Mouse (Mus musculus) kidney, embryonic 14.5 days (tissue): Measurements from ENCODE around the gene Olfr1215. TPM values are rescaled to one million over a fixed set of nuclear protein-coding genes. Genes with fewer than 3 reads are reported as not detected.
"Not testable (repeated sequence)": the region's sequence is repeated elsewhere in the genome, so short reads cannot be mapped to it uniquely, and the experiment has no call there.

Experiments used
- ATAC-seq: fragments of 200-750 bp; cut with Nextera tagmentation; 2 replicates; pipeline ENCODE4 v1.8.0; 2017; ENCODE audit warnings: moderate number of reproducible peaks, mild to moderate bottlenecking, moderate TSS enrichment, moderate library complexity; ENCODE audit not compliant: low FRiP score, low TSS enrichment
- H3K27ac ChIP-seq: fragments of 300-500 bp; sonication (generic); 2 replicates; pipeline ENCODE4 v1.5.1; 2014; ENCODE audit warnings: low read depth, mild to moderate bottlenecking, low read length, moderate library complexity, mixed read lengths
- H3K27me3 ChIP-seq: fragments of 300-500 bp; sonication (generic); 2 replicates; pipeline ENCODE4 v1.6.1; 2014; ENCODE audit warnings: mild to moderate bottlenecking, low read length; ENCODE audit not compliant: control insufficient read depth, insufficient read depth
- H3K36me3 ChIP-seq: fragments of 300-500 bp; sonication (generic); 2 replicates; pipeline ENCODE4 v1.6.1; 2014; ENCODE audit warnings: low read length, mixed read lengths; ENCODE audit not compliant: control insufficient read depth, insufficient read depth
- H3K4me1 ChIP-seq: fragments of 300-500 bp; sonication (generic); 2 replicates; pipeline ENCODE4 v1.6.1; 2014; ENCODE audit warnings: low read length, mixed read lengths; ENCODE audit not compliant: control insufficient read depth, insufficient read depth
- H3K4me2 ChIP-seq: fragments of 300-500 bp; sonication (generic); replicated peaks from 2 replicates; pipeline ENCODE4 v1.6.1; 2014; ENCODE audit warnings: low read depth, mild to moderate bottlenecking, low read length
- H3K4me3 ChIP-seq: fragments of 300-500 bp; sonication (generic); 2 replicates; pipeline ENCODE4 v1.5.1; 2014; ENCODE audit warnings: mild to moderate bottlenecking, low read length
- H3K9ac ChIP-seq: fragments of 300-500 bp; sonication (generic); 2 replicates; pipeline ENCODE4 v1.6.1; 2014; ENCODE audit warnings: low read depth, mild to moderate bottlenecking, low read length, moderate library complexity
- H3K9me3 ChIP-seq: fragments of 300-500 bp; sonication (generic); 2 replicates; pipeline ENCODE4 v1.6.1; 2016; ENCODE audit warnings: low read length; ENCODE audit not compliant: control insufficient read depth
- WGBS: fragments of 180-500 bp; shearing (Covaris S2); extraction: QIAGEN DNeasy Blood & Tissue Kit; methylation state at CpG from one replicate; pipeline ENCODE4 v1.1.7; 2014; 5-methylcytosine and 5-hydroxymethylcytosine counted together
- polyA plus RNA-seq: library from polyadenylated mRNA; unstranded; fragments of >200 nt; fragmentation: Nextera tagmentation; extraction: Ambion mirVana; gene quantifications from 2 replicates; pipeline ENCODE4 v1.2.1, GENCODE M21; 2014

Olfr1215 gene
- polyA plus RNA-seq, result not detected in 2 replicates

GRCm38 (mm10) chr2:89006873-89007272, at the start of gene Olfr1215:
TSS of gene Olfr1215 (minus strand) at chr2:89006973.
- no peak within 1 kb of the TSS for H3K4me2 ChIP-seq
- H3K27me3 ChIP-seq, result no peaks in the 10 kb centered on the region
- no peaks in the 10 kb centered on the region for H3K4me1 ChIP-seq
- H3K9ac ChIP-seq, result no peak within 1 kb of the TSS
- no peak within 1 kb of the TSS for H3K27ac ChIP-seq
- no peak for ATAC-seq
- no peaks in the 10 kb centered on the region for H3K36me3 ChIP-seq
- H3K9me3 ChIP-seq, result no peaks in the 10 kb centered on the region
- H3K4me3 ChIP-seq, result no peak within 1 kb of the TSS
- 81% methylated on average over 2 of the region's 2 CpGs for WGBS

GRCm38 (mm10) chr2:89031965-89032364, 25.2 kb upstream of the Olfr1215 start, which contains the start of gene Olfr1217:
TSS of gene Olfr1217 (minus strand) at chr2:89032065.
- 85% methylated on average over 2 of the region's 2 CpGs for WGBS
- Histone ChIP-seq H3K36me3 (no peaks in the 10 kb centered on the region), H3K4me2 (no peak within 1 kb of the TSS), H3K27ac (no peak within 1 kb of the TSS), H3K9ac (no peak within 1 kb of the TSS), H3K27me3 (no peaks in the 10 kb centered on the region), H3K9me3 (no peaks in the 10 kb centered on the region), H3K4me3 (no peak within 1 kb of the TSS), H3K4me1 (no peaks in the 10 kb centered on the region)
- no peak for ATAC-seq

DNA sequence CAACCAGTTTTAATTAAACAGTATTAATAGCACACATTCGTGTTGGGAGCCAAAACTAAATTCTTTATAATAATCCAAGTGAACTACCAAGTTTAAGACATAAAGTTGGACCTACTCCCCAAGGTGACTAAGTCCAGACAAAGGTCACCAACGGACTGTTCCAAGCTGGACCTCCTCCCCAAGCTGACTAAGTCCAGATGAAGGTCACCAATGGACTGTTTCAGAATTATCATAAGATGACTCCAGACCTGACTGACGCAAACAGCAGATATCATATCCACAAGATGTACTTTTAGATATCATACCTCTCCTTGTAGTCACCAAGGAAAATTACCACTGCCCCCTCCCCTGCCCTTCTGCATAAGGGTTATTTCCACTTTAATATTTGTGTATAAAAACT, 14.7 kb upstream of the Olfr1215 start:
- not testable (repeated sequence) for H3K27ac ChIP-seq, H3K9me3 ChIP-seq, H3K36me3 ChIP-seq, H3K4me3 ChIP-seq, H3K4me2 ChIP-seq, H3K27me3 ChIP-seq, ATAC-seq, H3K9ac ChIP-seq, H3K4me1 ChIP-seq
- 73% methylated on average over 3 of the region's 3 CpGs for WGBS

DNA sequence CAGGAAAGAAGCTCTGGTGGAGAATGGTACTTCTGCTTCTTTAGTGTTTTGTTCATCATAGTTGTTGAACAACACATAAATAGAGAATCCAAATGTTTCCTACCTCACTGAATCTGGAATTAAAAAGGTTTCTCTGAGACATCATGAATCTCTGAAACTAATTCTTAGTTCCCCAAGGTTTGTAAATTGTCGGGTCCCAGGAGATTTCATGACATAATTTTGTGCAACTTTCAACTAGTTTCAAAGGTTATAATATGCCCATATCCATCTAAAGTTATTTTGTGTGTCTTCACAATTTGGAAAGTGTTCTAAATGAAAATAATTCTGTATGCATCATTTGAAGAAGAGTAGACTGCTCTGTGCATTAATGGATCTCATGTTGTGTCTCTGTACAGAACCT, 11.5 kb upstream of the Olfr1215 start, which contains the start of gene Olfr1216:
TSS of gene Olfr1216 (minus strand) at position 101 of the 400 bp plus-strand sequence.
- WGBS, result 77% methylated on average over 1 of the region's 1 CpGs
- H3K4me1 ChIP-seq, result no peaks in the 10 kb centered on the region
- no peaks in the 10 kb centered on the region for H3K27me3 ChIP-seq
- H3K9me3 ChIP-seq, result no peaks in the 10 kb centered on the region
- H3K36me3 ChIP-seq, result no peaks in the 10 kb centered on the region
- no peak within 1 kb of the TSS for H3K27ac ChIP-seq
- no peak for ATAC-seq
- no peak within 1 kb of the TSS for H3K9ac ChIP-seq
- H3K4me3 ChIP-seq, result no peak within 1 kb of the TSS
- H3K4me2 ChIP-seq, result no peak within 1 kb of the TSS

GRCm38 (mm10) chr2:88992553-88992952, 14.2 kb downstream of the Olfr1215 start, which contains the start of gene Olfr1214:
TSS of gene Olfr1214 (minus strand) at chr2:88992653.
- no peaks in the 10 kb centered on the region for H3K9me3 ChIP-seq
- H3K4me3 ChIP-seq, result no peak within 1 kb of the TSS
- 87% methylated on average over 1 of the region's 1 CpGs for WGBS
- H3K36me3 ChIP-seq, result no peaks in the 10 kb centered on the region
- H3K27ac ChIP-seq, result no peak within 1 kb of the TSS
- H3K4me1 ChIP-seq, result no peaks in the 10 kb centered on the region
- H3K4me2 ChIP-seq, result no peak within 1 kb of the TSS
- H3K9ac ChIP-seq, result no peak within 1 kb of the TSS
- ATAC-seq, result no peak
- no peaks in the 10 kb centered on the region for H3K27me3 ChIP-seq

DNA sequence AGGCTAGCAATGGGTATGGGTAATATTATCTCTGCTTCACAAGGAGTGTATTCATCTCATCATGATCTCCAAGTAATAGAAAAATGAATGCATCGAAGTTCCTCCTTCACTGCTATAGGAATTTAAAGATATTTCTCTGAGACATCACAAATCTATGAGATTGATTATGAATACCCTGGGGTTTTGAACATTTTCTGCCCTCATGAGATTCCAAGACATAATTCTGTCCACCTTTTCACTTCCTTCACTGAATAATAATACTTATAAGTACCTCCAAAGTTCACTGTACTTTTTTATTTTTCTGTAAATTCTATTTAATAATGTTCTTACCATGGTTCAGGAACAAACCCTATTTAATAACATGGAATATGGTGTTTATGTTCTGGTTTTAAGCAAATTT, 26.6 kb downstream of the Olfr1215 start, which contains the start of gene Gm13762:
TSS of gene Gm13762 (minus strand) at position 101 of the 400 bp plus-strand sequence.
- Histone ChIP-seq H3K4me2 (no peak within 1 kb of the TSS), H3K9me3 (no peaks in the 10 kb centered on the region), H3K27ac (no peak within 1 kb of the TSS), H3K36me3 (no peaks in the 10 kb centered on the region), H3K9ac (no peak within 1 kb of the TSS), H3K4me1 (no peaks in the 10 kb centered on the region), H3K27me3 (no peaks in the 10 kb centered on the region), H3K4me3 (no peak within 1 kb of the TSS)
- 79% methylated on average over 1 of the region's 1 CpGs for WGBS
- no peak for ATAC-seq

- Histone ChIP-seq H3K27me3 (no peaks in the 10 kb centered on the region), H3K36me3 (no peaks in the 10 kb centered on the region), H3K27ac (no peak within 1 kb of the TSS), H3K9ac (no peak within 1 kb of the TSS), H3K4me3 (no peak within 1 kb of the TSS), H3K9me3 (no peaks in the 10 kb centered on the region), H3K4me1 (no peaks in the 10 kb centered on the region), H3K4me2 (no peak within 1 kb of the TSS)
- no peak for ATAC-seq
These were observed 53.1 kb downstream of the Olfr1215 start, which contains the start of gene Olfr1212 for GRCm38 (mm10) chr2:88953669-88954068. TSS of gene Olfr1212 (plus strand) at chr2:88953969.

Other genes with a start within 250 kb of the Olfr1215 start
- gene Olfr1199, start 246.5 kb downstream of the Olfr1215 start, polyA plus RNA-seq, result not detected in 2 replicates
- not detected in 2 replicates for gene Olfr1200, start 236.5 kb downstream of the Olfr1215 start, polyA plus RNA-seq
- not detected in 2 replicates for gene Olfr1201, start 213.9 kb downstream of the Olfr1215 start, polyA plus RNA-seq
- not detected in 2 replicates for gene Olfr1202, start 192.5 kb downstream of the Olfr1215 start, polyA plus RNA-seq
- gene Olfr1205, start 177.2 kb downstream of the Olfr1215 start, polyA plus RNA-seq, result not detected in 2 replicates
- gene Olfr1204, start 157.7 kb downstream of the Olfr1215 start, polyA plus RNA-seq, result not detected in 2 replicates
- not detected in 2 replicates for gene Olfr1206, start 143.7 kb downstream of the Olfr1215 start, polyA plus RNA-seq
- gene Olfr1208, start 104.7 kb downstream of the Olfr1215 start, polyA plus RNA-seq, result not detected in 2 replicates
- gene Olfr1209, start 91.8 kb downstream of the Olfr1215 start, polyA plus RNA-seq, result not detected in 2 replicates
- not detected in 2 replicates for gene Olfr1211, start 68.9 kb downstream of the Olfr1215 start, polyA plus RNA-seq
- gene Olfr1212, start 53.0 kb downstream of the Olfr1215 start, polyA plus RNA-seq, result not detected in 2 replicates
- not detected in 2 replicates for gene Gm13762, start 26.7 kb downstream of the Olfr1215 start, polyA plus RNA-seq
- gene Olfr1214, start 14.3 kb downstream of the Olfr1215 start, polyA plus RNA-seq, result not detected in 2 replicates
- gene Olfr1216, start 11.4 kb upstream of the Olfr1215 start, polyA plus RNA-seq, result not detected in 2 replicates
- not detected in 2 replicates for gene Olfr1217, start 25.1 kb upstream of the Olfr1215 start, polyA plus RNA-seq
- not detected in 2 replicates for gene Olfr1218, start 54.2 kb upstream of the Olfr1215 start, polyA plus RNA-seq
- gene Olfr1219, start 76.5 kb upstream of the Olfr1215 start, polyA plus RNA-seq, result not detected in 2 replicates
- gene Olfr1220, start 99.9 kb upstream of the Olfr1215 start, polyA plus RNA-seq, result not detected in 2 replicates
- not detected in 2 replicates for gene Olfr1221, start 110.3 kb upstream of the Olfr1215 start, polyA plus RNA-seq
- gene Olfr1222, start 126.1 kb upstream of the Olfr1215 start, polyA plus RNA-seq, result not detected in 2 replicates
- not detected in 2 replicates for gene Olfr1223, start 144.6 kb upstream of the Olfr1215 start, polyA plus RNA-seq
- gene Olfr1224-ps1, start 157.1 kb upstream of the Olfr1215 start, polyA plus RNA-seq, result not detected in 2 replicates
- gene Olfr1225, start 167.7 kb upstream of the Olfr1215 start, polyA plus RNA-seq, result not detected in 2 replicates
- gene Olfr1226, start 193.1 kb upstream of the Olfr1215 start, polyA plus RNA-seq, result not detected in 2 replicates
- gene Olfr1228, start 247.1 kb upstream of the Olfr1215 start, polyA plus RNA-seq, result not detected in 2 replicates